Mouse (Mus musculus): ENCODE results near the gene Acap1. TPM values are rescaled to one million over a fixed set of nuclear protein-coding genes. Genes with fewer than 3 reads are reported as not detected.

Gene Acap1
- polyA plus RNA-seq, 1 experiment from 2014 or later, result 0.67 TPM

GRCm38 (mm10) chr11:69910177-69910576 lies 14.8 kb upstream of the Acap1 start:
- H3K9ac ChIP-seq (replicated peaks; ENCODE audit: low read length), result no peak overlapping the region
- H3K4me1 ChIP-seq (ENCODE audit: insufficient read depth, low read length), result peaks cover 14% of the 10 kb centered on the region
- ATAC-seq (ENCODE audit: low FRiP score, low TSS enrichment), result no peak
- no peak overlapping the region for H3K4me3 ChIP-seq (ENCODE audit: low read length)
- 89% methylated on average over 8 of the region's 8 CpGs for WGBS
- H3K9me3 ChIP-seq (ENCODE audit: low read length), result no peaks in the 10 kb centered on the region
- peaks cover 82% of the 10 kb centered on the region for H3K36me3 ChIP-seq (ENCODE audit: insufficient read depth, low read length)
- no peak overlapping the region for H3K27ac ChIP-seq (ENCODE audit: low read length)
- no peaks in the 10 kb centered on the region for H3K27me3 ChIP-seq (ENCODE audit: insufficient read depth, low read length)
- no peak overlapping the region for H3K4me2 ChIP-seq (replicated peaks; ENCODE audit: low read depth, low read length)

DNA sequence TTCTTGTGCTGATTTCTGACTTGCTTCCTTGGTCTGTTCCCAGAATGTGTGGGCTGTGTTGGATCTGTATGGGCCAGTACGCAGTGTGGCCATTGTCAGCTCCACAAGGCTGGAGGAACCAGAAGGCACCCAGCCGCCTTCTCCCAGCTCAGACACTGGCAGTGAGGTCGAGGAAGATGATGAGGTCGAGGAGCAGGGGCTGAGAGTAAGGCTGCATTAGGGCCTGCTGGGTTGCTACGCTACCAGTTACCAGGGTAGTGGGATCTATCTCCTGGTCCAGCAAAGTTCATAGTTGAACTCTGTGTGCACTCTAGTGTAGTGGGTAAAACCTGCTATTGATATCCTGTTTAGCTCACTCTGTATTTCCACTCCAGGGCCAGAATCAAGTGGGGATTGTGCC lies 13.8 kb upstream of the Acap1 start:
- Histone ChIP-seq H3K27me3 (ENCODE audit: insufficient read depth, low read length) (no peaks in the 10 kb centered on the region), H3K36me3 (ENCODE audit: insufficient read depth, low read length) (peaks cover 87% of the 10 kb centered on the region), H3K9ac (replicated peaks; ENCODE audit: low read length) (no peak overlapping the region), H3K27ac (ENCODE audit: low read length) (no peak overlapping the region), H3K4me2 (replicated peaks; ENCODE audit: low read depth, low read length) (no peak overlapping the region), H3K4me3 (ENCODE audit: low read length) (no peak overlapping the region), H3K9me3 (ENCODE audit: low read length) (no peaks in the 10 kb centered on the region), H3K4me1 (ENCODE audit: insufficient read depth, low read length) (peaks cover 7% of the 10 kb centered on the region)
- WGBS, result 91% methylated on average over 5 of the region's 5 CpGs
- no peak for ATAC-seq (ENCODE audit: low FRiP score, low TSS enrichment)

- 87% methylated on average over 11 of the region's 11 CpGs for WGBS
- H3K4me2 ChIP-seq (replicated peaks; ENCODE audit: low read depth, low read length), result no peak overlapping the region
- peaks cover 7% of the 10 kb centered on the region for H3K4me1 ChIP-seq (ENCODE audit: insufficient read depth, low read length)
Measured at GRCm38 (mm10) chr11:69908645-69909044, 13.3 kb upstream of the Acap1 start.

DNA sequence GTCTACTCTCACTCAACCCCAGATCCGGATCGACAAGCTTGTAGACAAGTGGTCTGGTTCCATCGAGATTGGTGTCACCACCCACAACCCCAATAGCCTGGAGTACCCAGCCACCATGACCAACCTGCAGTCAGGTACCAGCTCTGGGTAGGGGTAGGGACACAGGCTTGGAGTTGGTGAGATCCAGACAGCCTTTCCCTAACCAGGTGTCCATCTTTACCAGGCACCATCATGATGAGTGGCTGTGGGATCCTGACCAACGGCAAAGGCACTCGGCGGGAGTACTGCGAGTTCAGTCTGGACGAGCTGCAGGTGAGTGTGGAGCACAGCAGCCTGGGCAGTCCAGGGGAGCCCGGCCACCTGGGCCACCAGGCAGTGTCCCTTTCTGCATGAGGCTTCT lies 9.0 kb upstream of the Acap1 start:
- WGBS, result 95% methylated on average over 9 of the region's 9 CpGs

More at GRCm38 (mm10) chr11:69908645-69909044, 13.3 kb upstream of the Acap1 start:
- H3K36me3 ChIP-seq (ENCODE audit: insufficient read depth, low read length), result peaks cover 92% of the 10 kb centered on the region
- ATAC-seq (ENCODE audit: low FRiP score, low TSS enrichment), result no peak
- H3K4me3 ChIP-seq (ENCODE audit: low read length), result no peak overlapping the region
- H3K27ac ChIP-seq (ENCODE audit: low read length), result no peak overlapping the region
- no peak overlapping the region for H3K9ac ChIP-seq (replicated peaks; ENCODE audit: low read length)
- H3K27me3 ChIP-seq (ENCODE audit: insufficient read depth, low read length), result no peaks in the 10 kb centered on the region
- H3K9me3 ChIP-seq (ENCODE audit: low read length), result no peaks in the 10 kb centered on the region

DNA sequence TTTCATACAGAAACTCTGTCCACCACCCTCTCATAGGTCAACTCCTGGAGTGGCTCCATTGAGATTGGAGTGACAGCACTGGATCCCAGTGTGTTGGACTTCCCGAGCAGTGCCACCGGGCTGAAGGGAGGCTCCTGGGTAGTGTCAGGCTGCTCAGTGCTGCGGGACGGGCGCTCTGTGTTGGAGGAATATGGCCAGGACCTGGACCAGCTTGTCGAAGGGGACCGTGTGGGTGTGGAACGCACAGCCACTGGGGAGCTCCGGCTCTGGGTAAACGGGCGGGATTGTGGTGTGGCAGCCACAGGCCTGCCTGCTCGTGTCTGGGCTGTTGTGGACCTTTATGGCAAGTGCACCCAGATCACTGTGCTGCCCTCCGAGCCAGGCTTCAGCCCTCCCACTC lies 7.6 kb upstream of the Acap1 start:
- WGBS, result 82% methylated on average over 13 of the region's 13 CpGs
- H3K9ac ChIP-seq (replicated peaks; ENCODE audit: low read length), result no peak overlapping the region
- no peak for ATAC-seq (ENCODE audit: low FRiP score, low TSS enrichment)
- H3K4me3 ChIP-seq (ENCODE audit: low read length), result no peak overlapping the region; the same call in 1 of the 2 replicates
- H3K4me1 ChIP-seq (ENCODE audit: insufficient read depth, low read length), result peaks cover 31% of the 10 kb centered on the region
- no peak overlapping the region for H3K27ac ChIP-seq (ENCODE audit: low read length)
- H3K9me3 ChIP-seq (ENCODE audit: low read length), result no peaks in the 10 kb centered on the region
- peak overlapping the region; percentile 93 for H3K4me2 ChIP-seq (replicated peaks; ENCODE audit: low read depth, low read length)
- H3K36me3 ChIP-seq (ENCODE audit: insufficient read depth, low read length), result peaks cover 41% of the 10 kb centered on the region
- H3K27me3 ChIP-seq (ENCODE audit: insufficient read depth, low read length), result no peaks in the 10 kb centered on the region

More for the DNA sequence above, 9.0 kb upstream of the Acap1 start:
- Histone ChIP-seq H3K9ac (replicated peaks; ENCODE audit: low read length) (no peak overlapping the region), H3K4me2 (replicated peaks; ENCODE audit: low read depth, low read length) (no peak overlapping the region), H3K27me3 (ENCODE audit: insufficient read depth, low read length) (no peaks in the 10 kb centered on the region), H3K4me1 (ENCODE audit: insufficient read depth, low read length) (peaks cover 24% of the 10 kb centered on the region), H3K27ac (ENCODE audit: low read length) (no peak overlapping the region), H3K4me3 (ENCODE audit: low read length) (no peak overlapping the region), H3K9me3 (ENCODE audit: low read length) (no peaks in the 10 kb centered on the region), H3K36me3 (ENCODE audit: insufficient read depth, low read length) (peaks cover 54% of the 10 kb centered on the region)
- no peak for ATAC-seq (ENCODE audit: low FRiP score, low TSS enrichment)

- Histone ChIP-seq H3K4me2 (replicated peaks; ENCODE audit: low read depth, low read length) (peak overlapping the region; percentile 93), H3K9ac (replicated peaks; ENCODE audit: low read length) (peak overlapping the region; percentile 99), H3K27ac (ENCODE audit: low read length) (peak overlapping the region; percentile 99), H3K9me3 (ENCODE audit: low read length) (no peaks in the 10 kb centered on the region), H3K36me3 (ENCODE audit: insufficient read depth, low read length) (peaks cover 31% of the 10 kb centered on the region), H3K4me1 (ENCODE audit: insufficient read depth, low read length) (peaks cover 31% of the 10 kb centered on the region), H3K27me3 (ENCODE audit: insufficient read depth, low read length) (no peaks in the 10 kb centered on the region), H3K4me3 (ENCODE audit: low read length) (peak overlapping the region; percentile 88)
- under 1% methylated on average over 38 of the region's 39 CpGs for WGBS
- 0 out of 2 replicates have a peak, but pooled peaks have one; percentile 1 for ATAC-seq (ENCODE audit: low FRiP score, low TSS enrichment)
Measured at GRCm38 (mm10) chr11:69901993-69902392, 6.7 kb upstream of the Acap1 start.

GRCm38 (mm10) chr11:69901406-69901846 lies 6.1 kb upstream of the Acap1 start:
- ATAC-seq (ENCODE audit: low FRiP score, low TSS enrichment), result peak; percentile 85
- under 1% methylated on average over 42 of the region's 42 CpGs for WGBS

GRCm38 (mm10) chr11:69900471-69901405 lies 5.4 kb upstream of the Acap1 start, which contains the start of the genes 2810408A11Rik and Neurl4:
Gene 2810408A11Rik, minus strand, starts transcription at chr11:69900987.
Gene Neurl4, plus strand, starts transcription at chr11:69901072.
- H3K27me3 ChIP-seq (ENCODE audit: insufficient read depth, low read length), result no peaks in the 10 kb centered on the region
- peak; percentile 95 for ATAC-seq (ENCODE audit: low FRiP score, low TSS enrichment)
- peaks cover 31% of the 10 kb centered on the region for H3K4me1 ChIP-seq (ENCODE audit: insufficient read depth, low read length)
- peak within 1 kb of the TSS; percentile 99 for H3K27ac ChIP-seq (ENCODE audit: low read length)
- H3K4me2 ChIP-seq (replicated peaks; ENCODE audit: low read depth, low read length), result peak within 1 kb of the TSS; percentile 93
- H3K9ac ChIP-seq (replicated peaks; ENCODE audit: low read length), result peak within 1 kb of the TSS; percentile 99
- no peaks in the 10 kb centered on the region for H3K9me3 ChIP-seq (ENCODE audit: low read length)
- peaks cover 19% of the 10 kb centered on the region for H3K36me3 ChIP-seq (ENCODE audit: insufficient read depth, low read length)
- under 1% methylated on average over 38 of the region's 38 CpGs for WGBS
- H3K4me3 ChIP-seq (ENCODE audit: low read length), result peak within 1 kb of the TSS; percentile 88

More at GRCm38 (mm10) chr11:69901406-69901846, 6.1 kb upstream of the Acap1 start:
- peaks cover 25% of the 10 kb centered on the region for H3K36me3 ChIP-seq (ENCODE audit: insufficient read depth, low read length)
- peak overlapping the region; percentile 99 for H3K27ac ChIP-seq (ENCODE audit: low read length)
- no peaks in the 10 kb centered on the region for H3K27me3 ChIP-seq (ENCODE audit: insufficient read depth, low read length)
- H3K4me2 ChIP-seq (replicated peaks; ENCODE audit: low read depth, low read length), result peak overlapping the region; percentile 93
- H3K4me1 ChIP-seq (ENCODE audit: insufficient read depth, low read length), result peaks cover 31% of the 10 kb centered on the region
- peak overlapping the region; percentile 99 for H3K9ac ChIP-seq (replicated peaks; ENCODE audit: low read length)
- H3K4me3 ChIP-seq (ENCODE audit: low read length), result peak overlapping the region; percentile 88
- no peaks in the 10 kb centered on the region for H3K9me3 ChIP-seq (ENCODE audit: low read length)

DNA sequence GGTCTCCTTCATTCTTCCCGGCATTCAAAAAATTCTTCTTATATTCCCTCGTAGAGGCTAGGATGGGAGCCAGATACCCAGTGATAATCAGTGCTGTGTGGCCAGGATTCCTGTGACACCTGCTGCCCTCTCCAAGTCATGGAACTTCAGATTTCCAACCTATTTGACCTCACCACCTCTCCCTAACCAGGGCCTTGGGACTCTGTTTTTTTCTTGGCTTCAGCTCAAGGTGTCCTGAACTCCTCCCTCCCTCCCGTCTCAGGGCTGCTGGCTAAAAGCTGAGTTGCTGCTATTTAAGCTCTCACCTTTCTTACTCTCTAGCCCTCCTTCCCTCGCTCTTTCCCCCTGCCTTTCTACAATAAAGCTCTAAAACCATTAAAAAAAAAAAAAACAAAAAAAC lies 4.5 kb upstream of the Acap1 start:
- no peak for ATAC-seq (ENCODE audit: low FRiP score, low TSS enrichment)

GRCm38 (mm10) chr11:69894671-69895070 lies 668 bp downstream of the Acap1 start:
- WGBS, result 64% methylated on average over 5 of the region's 5 CpGs

More for the DNA sequence above, 4.5 kb upstream of the Acap1 start:
- Histone ChIP-seq H3K4me3 (ENCODE audit: low read length) (peak overlapping the region; percentile 88), H3K27ac (ENCODE audit: low read length) (peak overlapping the region; percentile 99), H3K9me3 (ENCODE audit: low read length) (no peaks in the 10 kb centered on the region), H3K36me3 (ENCODE audit: insufficient read depth, low read length) (peaks cover 13% of the 10 kb centered on the region), H3K4me1 (ENCODE audit: insufficient read depth, low read length) (peaks cover 31% of the 10 kb centered on the region), H3K27me3 (ENCODE audit: insufficient read depth, low read length) (no peaks in the 10 kb centered on the region), H3K9ac (replicated peaks; ENCODE audit: low read length) (peak overlapping the region; percentile 99), H3K4me2 (replicated peaks; ENCODE audit: low read depth, low read length) (peak overlapping the region; percentile 93)
- 21% methylated on average over 4 of the region's 4 CpGs for WGBS

More at GRCm38 (mm10) chr11:69894671-69895070, 668 bp downstream of the Acap1 start:
- H3K4me2 ChIP-seq (replicated peaks; ENCODE audit: low read depth, low read length), result no peak overlapping the region
- no peaks in the 10 kb centered on the region for H3K9me3 ChIP-seq (ENCODE audit: low read length)
- H3K4me3 ChIP-seq (ENCODE audit: low read length), result no peak overlapping the region
- no peaks in the 10 kb centered on the region for H3K27me3 ChIP-seq (ENCODE audit: insufficient read depth, low read length)
- no peak overlapping the region for H3K27ac ChIP-seq (ENCODE audit: low read length)
- peaks cover 15% of the 10 kb centered on the region for H3K4me1 ChIP-seq (ENCODE audit: insufficient read depth, low read length)
- no peaks in the 10 kb centered on the region for H3K36me3 ChIP-seq (ENCODE audit: insufficient read depth, low read length)
- no peak overlapping the region; the same call in 1 of the 2 replicates for H3K9ac ChIP-seq (replicated peaks; ENCODE audit: low read length)
- no peak for ATAC-seq (ENCODE audit: low FRiP score, low TSS enrichment)

Data from kidney, embryonic 16.5 days (tissue).